Mouse (Mus musculus) ES-E14 (cell line): ENCODE data around the gene Sos2.

Experiments
- CHD2 ChIP-seq: IDR thresholded peaks from 2 replicates; pipeline ENCODE4 v1.6.1; 2014; ENCODE audit warnings: mild to moderate bottlenecking, low read depth, low read length, inconsistent platforms
- HCFC1 ChIP-seq: IDR thresholded peaks from 2 replicates; pipeline ENCODE4 v1.6.1; 2012; ENCODE audit warnings: low read length, inconsistent platforms, borderline replicate concordance; ENCODE audit not compliant: insufficient read depth
- MAFK ChIP-seq: IDR thresholded peaks from 2 replicates; pipeline ENCODE4 v1.6.1; 2014; ENCODE audit warnings: mild to moderate bottlenecking, low read depth, low read length, inconsistent platforms; ENCODE audit not compliant: insufficient read depth

- TF ChIP-seq HCFC1 = no peak
- TF ChIP-seq MAFK = no peak
- no peak for TF ChIP-seq CHD2
These were observed 5.5 kb downstream of the Sos2 start for GRCm38 (mm10) chr12:69676157-69676556.
